Mouse (Mus musculus) heart, embryonic 14.5 days (tissue): ENCODE measurements at regions not wholly inside any gene's neighbourhood (a gene's known extent, or its start where the extent isn't known, plus 50 kb on each side); places are given as distances from the start of the nearest gene placed in this dataset.

Source experiments
- ATAC-seq: fragments of 200-750 bp; cut with Nextera tagmentation; 2 replicates; pipeline ENCODE4 v1.8.0; 2017; ENCODE audit warnings: low read depth, moderate TSS enrichment; ENCODE audit not compliant: insufficient number of reproducible peaks, insufficient read depth, low FRiP score
- H3K27ac ChIP-seq, 2 experiments: fragments of 200-500 bp in 1 of 2; fragments of 300-500 bp in 1 of 2; sonication (generic) in 1 of 2; replicated peaks in 1 of 2; 2 replicates each; pipeline ENCODE4 v1.5.1; 2012 to 2014; ENCODE audit warnings: low read depth in 2 of 2, low read length in 2 of 2, control low read depth in 1 of 2, mild to moderate bottlenecking in 1 of 2, mixed read lengths in 1 of 2; ENCODE audit not compliant: control insufficient read depth in 1 of 2, insufficient read depth in 1 of 2
- H3K27me3 ChIP-seq: fragments of 300-500 bp; sonication (generic); 2 replicates; pipeline ENCODE4 v1.6.1; 2014; ENCODE audit warnings: mild to moderate bottlenecking, low read length, control low read depth; ENCODE audit not compliant: control insufficient read depth, insufficient read depth
- H3K36me3 ChIP-seq: fragments of 300-500 bp; sonication (generic); 2 replicates; pipeline ENCODE4 v1.6.1; 2014; ENCODE audit warnings: mild to moderate bottlenecking, control low read depth, low read length, mixed read lengths; ENCODE audit not compliant: control insufficient read depth, insufficient read depth
- H3K4me1 ChIP-seq, 2 experiments: fragments of 200-500 bp in 1 of 2; fragments of 300-500 bp in 1 of 2; sonication (generic) in 1 of 2; 2 replicates each; pipeline ENCODE4 v1.6.1; 2012 to 2014; ENCODE audit warnings: low read length in 2 of 2, control low read depth in 1 of 2, mixed read lengths in 1 of 2; ENCODE audit not compliant: control insufficient read depth in 2 of 2, insufficient read depth in 2 of 2
- H3K4me2 ChIP-seq: fragments of 300-500 bp; sonication (generic); 2 replicates; pipeline ENCODE4 v1.6.1; 2014; ENCODE audit warnings: mild to moderate bottlenecking, low read length
- H3K4me3 ChIP-seq, 2 experiments: fragments of 200-500 bp in 1 of 2; fragments of 300-500 bp in 1 of 2; sonication (generic) in 1 of 2; 2 replicates each; pipeline ENCODE4 v1.5.1; 2012 to 2014; ENCODE audit warnings: low read length in 2 of 2, mild to moderate bottlenecking in 2 of 2, control low read depth in 1 of 2, low read depth in 1 of 2, moderate library complexity in 1 of 2; ENCODE audit not compliant: control insufficient read depth in 1 of 2, insufficient read depth in 1 of 2
- H3K9ac ChIP-seq: fragments of 300-500 bp; sonication (generic); 2 replicates; pipeline ENCODE4 v1.6.1; 2014; ENCODE audit warnings: mild to moderate bottlenecking, low read length
- H3K9me3 ChIP-seq: fragments of 300-500 bp; sonication (generic); 2 replicates; pipeline ENCODE4 v1.6.1; 2016; ENCODE audit warnings: low read length, control low read depth; ENCODE audit not compliant: control insufficient read depth
- WGBS: fragments of 180-500 bp; shearing (Covaris S2); extraction: QIAGEN DNeasy Blood & Tissue Kit; methylation state at CpG from one replicate; pipeline ENCODE4 v1.1.7; 2014; 5-methylcytosine and 5-hydroxymethylcytosine counted together

GRCm38 (mm10) chr13:99042086-99042485 is 57.7 kb upstream of the 1700024P04Rik start:
- no peak overlapping the region for H3K9ac ChIP-seq
- WGBS: 57% methylated on average over 6 of the region's 6 CpGs
- H3K27ac ChIP-seq: no peak overlapping the region
- H3K27me3 ChIP-seq: no peaks in the 10 kb centered on the region
- no peak overlapping the region for H3K4me3 ChIP-seq
- H3K4me1 ChIP-seq: peaks cover 6 to 13% of the 10 kb centered on the region in 2 experiments
- H3K4me2 ChIP-seq: no peak overlapping the region
- H3K9me3 ChIP-seq: no peaks in the 10 kb centered on the region
- no peaks in the 10 kb centered on the region for H3K36me3 ChIP-seq
- ATAC-seq: no peak

- H3K27ac ChIP-seq: no peak overlapping the region
- 93% methylated on average over 6 of the region's 6 CpGs for WGBS
- no peak for ATAC-seq
- peaks cover 6 to 13% of the 10 kb centered on the region in 2 experiments for H3K4me1 ChIP-seq
- H3K4me3 ChIP-seq: no peak overlapping the region
- H3K4me2 ChIP-seq: no peak overlapping the region
- no peak overlapping the region for H3K9ac ChIP-seq
- H3K27me3 ChIP-seq: no peaks in the 10 kb centered on the region
- H3K9me3 ChIP-seq: no peaks in the 10 kb centered on the region
- no peaks in the 10 kb centered on the region for H3K36me3 ChIP-seq
These were observed 56.9 kb upstream of the 1700024P04Rik start for GRCm38 (mm10) chr13:99041256-99041655.

DNA sequence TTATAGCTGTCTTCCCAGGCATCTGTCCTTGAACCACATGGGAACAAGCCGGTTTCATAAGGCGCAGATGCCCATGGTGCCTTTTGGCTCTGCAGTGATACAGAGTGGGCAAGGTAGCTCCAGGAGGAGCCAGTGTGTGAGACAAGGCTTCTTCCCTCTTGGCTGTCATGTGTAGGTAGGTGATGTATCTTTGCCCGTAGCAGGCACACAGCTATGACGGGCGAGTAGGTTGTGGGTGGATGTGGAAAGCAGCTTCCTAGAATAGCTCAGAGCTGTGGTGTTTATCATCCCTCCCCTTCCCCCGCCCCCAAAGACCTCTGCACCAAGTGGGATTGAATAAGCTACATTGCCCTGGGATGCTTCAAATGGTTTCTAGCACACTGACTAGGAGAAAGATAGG is 56.5 kb upstream of the 1700024P04Rik start:
- WGBS: 60% methylated on average over 6 of the region's 6 CpGs
- Histone ChIP-seq H3K4me2 (no peak overlapping the region), H3K27ac (no peak overlapping the region), H3K36me3 (no peaks in the 10 kb centered on the region), H3K4me1 (peaks cover 6 to 13% of the 10 kb centered on the region in 2 experiments), H3K9ac (no peak overlapping the region), H3K9me3 (no peaks in the 10 kb centered on the region), H3K27me3 (no peaks in the 10 kb centered on the region), H3K4me3 (no peak overlapping the region)
- no peak for ATAC-seq

- Histone ChIP-seq H3K36me3 (no peaks in the 10 kb centered on the region), H3K27ac (no peak overlapping the region), H3K4me2 (no peak overlapping the region), H3K4me3 (no peak overlapping the region), H3K9me3 (no peaks in the 10 kb centered on the region), H3K4me1 (peaks cover 6 to 13% of the 10 kb centered on the region in 2 experiments), H3K9ac (no peak overlapping the region), H3K27me3 (no peaks in the 10 kb centered on the region)
- no peak for ATAC-seq
- WGBS: 87% methylated on average over 4 of the region's 4 CpGs
These were observed 55.8 kb upstream of the 1700024P04Rik start for GRCm38 (mm10) chr13:99040171-99040570.

- no peak overlapping the region for H3K9ac ChIP-seq
- ATAC-seq: no peak
- H3K27me3 ChIP-seq: no peaks in the 10 kb centered on the region
- H3K4me2 ChIP-seq: no peak overlapping the region
- H3K4me1 ChIP-seq: peaks cover 6 to 13% of the 10 kb centered on the region in 2 experiments
- 82% methylated on average over 7 of the region's 7 CpGs for WGBS
- no peak overlapping the region for H3K4me3 ChIP-seq
- no peak overlapping the region for H3K27ac ChIP-seq
- no peaks in the 10 kb centered on the region for H3K36me3 ChIP-seq
- H3K9me3 ChIP-seq: no peaks in the 10 kb centered on the region
These were observed 54.7 kb upstream of the 1700024P04Rik start for GRCm38 (mm10) chr13:99039063-99039385.

DNA sequence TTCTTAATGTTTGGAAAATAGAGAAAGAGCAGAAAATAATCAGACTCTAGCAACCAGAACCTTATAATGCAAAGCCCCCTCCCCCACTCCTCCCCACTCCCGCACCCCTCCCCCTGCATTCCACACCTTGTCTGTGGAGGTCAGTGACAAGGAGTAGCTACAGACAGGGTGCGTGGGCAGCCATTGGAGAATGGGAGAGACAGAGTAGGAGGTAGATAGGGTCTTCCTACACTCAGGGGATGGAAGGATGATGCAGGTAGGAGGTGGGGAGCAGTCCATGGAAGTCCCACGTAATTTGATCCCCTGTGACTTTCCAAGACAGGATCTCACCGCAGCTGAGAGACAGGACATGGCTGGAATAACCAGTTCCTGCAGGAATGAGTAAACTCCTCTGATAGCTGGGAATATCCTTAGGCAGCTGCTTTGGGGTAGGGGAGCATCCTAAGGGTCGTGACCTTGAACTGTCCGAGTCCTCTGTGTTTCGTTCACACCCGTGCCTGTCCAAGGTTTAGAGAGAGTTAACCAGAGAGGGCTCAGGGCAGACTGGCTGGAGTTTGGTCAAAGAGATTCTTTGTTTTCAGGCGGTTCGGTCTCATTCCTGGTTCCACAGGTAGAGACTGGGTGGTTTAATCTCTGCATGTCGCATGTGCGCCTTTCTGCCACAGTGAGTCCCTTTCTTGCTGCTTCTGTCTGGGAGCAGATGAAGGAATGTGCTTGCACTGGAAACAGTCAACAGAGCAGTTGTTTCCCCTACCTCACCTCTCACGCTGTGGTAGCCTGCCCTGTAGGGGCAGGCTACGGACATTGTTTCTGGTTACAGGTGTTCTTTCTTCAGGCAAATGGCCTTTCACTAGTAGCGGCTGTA is 54.1 kb upstream of the 1700024P04Rik start:
- ATAC-seq: no peak
- 34% methylated on average over 15 of the region's 15 CpGs for WGBS
- H3K4me2 ChIP-seq: no peak overlapping the region
- H3K4me1 ChIP-seq: peaks cover 6 to 13% of the 10 kb centered on the region in 2 experiments
- H3K27ac ChIP-seq: no peak overlapping the region
- H3K27me3 ChIP-seq: no peaks in the 10 kb centered on the region
- no peaks in the 10 kb centered on the region for H3K36me3 ChIP-seq
- no peaks in the 10 kb centered on the region for H3K9me3 ChIP-seq
- H3K9ac ChIP-seq: no peak overlapping the region
- no peak overlapping the region for H3K4me3 ChIP-seq

- Histone ChIP-seq H3K9me3 (no peaks in the 10 kb centered on the region), H3K36me3 (no peaks in the 10 kb centered on the region), H3K4me3 (no peak overlapping the region), H3K4me1 (peaks cover 6 to 13% of the 10 kb centered on the region in 2 experiments), H3K27me3 (no peaks in the 10 kb centered on the region), H3K27ac (no peak overlapping the region), H3K9ac (no peak overlapping the region), H3K4me2 (no peak overlapping the region)
- no peak for ATAC-seq
- 85% methylated on average over 4 of the region's 4 CpGs for WGBS
These were observed 52.8 kb upstream of the 1700024P04Rik start for GRCm38 (mm10) chr13:99037131-99037530.
